Mouse (Mus musculus) kidney, adult 2 months (tissue): ENCODE results near the gene Cd7.

Experiments
- CTCF ChIP-seq: fragments of 200-500 bp; conservative IDR thresholded peaks from 2 replicates; pipeline ENCODE4 v1.5.1; 2011; ENCODE audit warnings: low read depth, mild to moderate bottlenecking, control low read depth, low read length, moderate library complexity, mixed read lengths; ENCODE audit not compliant: insufficient read depth, insufficient read length
- POLR2A ChIP-seq: fragments of 200-500 bp; IDR thresholded peaks from one replicate; pipeline ENCODE4 v1.6.1; 2011; ENCODE audit warnings: low read depth, low read length, control low read depth

- TF ChIP-seq CTCF, result no peak
- no peak for TF ChIP-seq POLR2A
Measured at GRCm38 (mm10) chr11:120993080-120993479, 46.1 kb downstream of the Cd7 start.
